Mouse (Mus musculus) myocyte (in vitro differentiated cells): ENCODE data around the gene Nlrp3. TPM values are rescaled to one million over a fixed set of nuclear protein-coding genes. Genes with fewer than 3 reads are reported as not detected.

ENCODE experiments used
- H3K27me3 ChIP-seq: one replicate; pipeline ENCODE4 v1.6.1; 2011; ENCODE audit not compliant: control insufficient read depth, insufficient read depth, insufficient read length
- H3K36me3 ChIP-seq: one replicate; pipeline ENCODE4 v1.6.1; 2011; ENCODE audit not compliant: control insufficient read depth, insufficient read depth
- H3K4me2 ChIP-seq: one replicate; pipeline ENCODE4 v1.6.1; 2011; ENCODE audit warnings: low read depth, control low read depth
- H3K4me3 ChIP-seq: one replicate; pipeline ENCODE4 v1.5.1; 2011; ENCODE audit warnings: mild to moderate bottlenecking, control low read depth, moderate library complexity
- H3K79me2 ChIP-seq: one replicate; pipeline ENCODE4 v1.6.1; 2011; ENCODE audit not compliant: control insufficient read depth, insufficient read depth
- H3ac ChIP-seq: one replicate; pipeline ENCODE4 v1.6.1; 2011; ENCODE audit not compliant: control insufficient read depth, insufficient read length
- CEBPB ChIP-seq: IDR thresholded peaks from 2 replicates; pipeline ENCODE4 v1.6.1; 2011; ENCODE audit warnings: mild to moderate bottlenecking, moderate library complexity; ENCODE audit not compliant: poor library complexity, insufficient read depth, severe bottlenecking
- E2F4 ChIP-seq: IDR thresholded peaks from one replicate; pipeline ENCODE4 v1.6.1; 2011; ENCODE audit warnings: mild to moderate bottlenecking, control low read depth, moderate library complexity; ENCODE audit not compliant: insufficient read depth
- MAX ChIP-seq: IDR thresholded peaks from one replicate; pipeline ENCODE4 v1.6.1; 2011; ENCODE audit warnings: low read depth, mild to moderate bottlenecking, control low read depth
- MYOD1 ChIP-seq, 3 experiments: IDR thresholded peaks; one replicate each; pipeline ENCODE4 v1.6.1; 2011; ENCODE audit warnings: control low read depth in 2 of 3, low read depth in 2 of 3, mild to moderate bottlenecking in 2 of 3, moderate library complexity in 1 of 3; ENCODE audit not compliant: insufficient read length in 2 of 3, control insufficient read depth in 1 of 3
- MYOG ChIP-seq, 3 experiments: IDR thresholded peaks; one replicate each; pipeline ENCODE4 v1.6.1; 2011; ENCODE audit warnings: control low read depth in 2 of 3, low read depth in 2 of 3, mild to moderate bottlenecking in 2 of 3; ENCODE audit not compliant: insufficient read length in 2 of 3, control insufficient read depth in 1 of 3, insufficient read depth in 1 of 3
- POLR2A ChIP-seq: IDR thresholded peaks from one replicate; pipeline ENCODE4 v1.6.1; 2011; ENCODE audit warnings: low read depth, mild to moderate bottlenecking, control low read depth, moderate library complexity; ENCODE audit not compliant: insufficient read length
- POLR2AphosphoS2 ChIP-seq: IDR thresholded peaks from one replicate; pipeline ENCODE4 v1.6.1; 2011; ENCODE audit warnings: low read depth, control low read depth; ENCODE audit not compliant: insufficient read length
- REST ChIP-seq: IDR thresholded peaks from one replicate; pipeline ENCODE4 v1.6.1; 2011; ENCODE audit warnings: mild to moderate bottlenecking, control low read depth, moderate library complexity; ENCODE audit not compliant: insufficient read depth, insufficient read length
- SRF ChIP-seq: IDR thresholded peaks from one replicate; pipeline ENCODE4 v1.6.1; 2011; ENCODE audit warnings: low read depth; ENCODE audit not compliant: control insufficient read depth, insufficient read length
- TCF12 ChIP-seq: IDR thresholded peaks from one replicate; pipeline ENCODE4 v1.6.1; 2011; ENCODE audit warnings: mild to moderate bottlenecking, control low read depth; ENCODE audit not compliant: poor library complexity, insufficient read depth, severe bottlenecking
- TCF3 ChIP-seq: IDR thresholded peaks from one replicate; pipeline ENCODE4 v1.6.1; 2011; ENCODE audit warnings: low read depth, control low read depth; ENCODE audit not compliant: insufficient read length
- USF1 ChIP-seq: IDR thresholded peaks from one replicate; pipeline ENCODE4 v1.6.1; 2011; ENCODE audit warnings: low read depth, mild to moderate bottlenecking, control low read depth, moderate library complexity
- polyA plus RNA-seq: library from polyadenylated mRNA; unstranded; fragments of >200 nt; fragmentation: generic; extraction: Trizol; gene quantifications from one replicate; pipeline ENCODE4 v1.2.1, GENCODE M21; 2012; ENCODE audit warnings: missing spikeins

Gene Nlrp3
- polyA plus RNA-seq, 1 experiment, result 0.02 TPM

DNA sequence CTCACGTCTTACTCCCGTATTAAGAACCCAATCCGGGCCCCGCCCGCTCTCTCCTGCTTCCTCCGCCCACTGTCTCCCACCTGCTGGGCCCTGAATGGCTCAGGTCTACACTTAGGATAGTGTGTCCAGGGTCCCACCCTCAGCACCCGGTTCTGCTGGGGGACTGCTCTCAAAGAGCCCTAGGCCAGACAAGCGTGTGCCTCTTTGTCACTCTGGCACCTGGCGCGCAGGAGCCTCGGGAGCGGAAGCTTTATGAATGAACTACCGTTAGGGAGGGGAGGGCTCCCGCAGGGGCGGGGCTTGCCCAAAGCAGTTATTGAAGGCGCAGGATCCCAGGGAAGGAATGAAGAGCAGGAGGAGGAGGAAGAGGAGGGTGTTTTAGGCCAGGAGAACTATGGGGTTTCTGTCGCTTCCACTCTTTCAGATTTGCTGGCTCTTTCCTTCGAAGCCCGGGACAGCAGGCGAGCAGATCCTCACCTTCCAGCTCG, 36.0 kb upstream of the Nlrp3 start:
- H3K79me2 ChIP-seq, result peaks cover 24% of the 10 kb centered on the region
- no peaks in the 10 kb centered on the region for H3K27me3 ChIP-seq
- H3K4me3 ChIP-seq, result peak overlapping the region; percentile 92
- H3ac ChIP-seq, result peak overlapping the region; percentile 48
- H3K4me2 ChIP-seq, result peak overlapping the region; percentile 91
- peaks cover 10% of the 10 kb centered on the region for H3K36me3 ChIP-seq
- TF ChIP-seq POLR2A (no peak), USF1 (no peak), E2F4 (no peak), MYOG (IDR thresholded peaks at IDR 0.05; ENCODE audit: control insufficient read depth in 1 of 3, insufficient read depth in 1 of 3, insufficient read length in 2 of 3, low read depth in 2 of 3) (no peak)

DNA sequence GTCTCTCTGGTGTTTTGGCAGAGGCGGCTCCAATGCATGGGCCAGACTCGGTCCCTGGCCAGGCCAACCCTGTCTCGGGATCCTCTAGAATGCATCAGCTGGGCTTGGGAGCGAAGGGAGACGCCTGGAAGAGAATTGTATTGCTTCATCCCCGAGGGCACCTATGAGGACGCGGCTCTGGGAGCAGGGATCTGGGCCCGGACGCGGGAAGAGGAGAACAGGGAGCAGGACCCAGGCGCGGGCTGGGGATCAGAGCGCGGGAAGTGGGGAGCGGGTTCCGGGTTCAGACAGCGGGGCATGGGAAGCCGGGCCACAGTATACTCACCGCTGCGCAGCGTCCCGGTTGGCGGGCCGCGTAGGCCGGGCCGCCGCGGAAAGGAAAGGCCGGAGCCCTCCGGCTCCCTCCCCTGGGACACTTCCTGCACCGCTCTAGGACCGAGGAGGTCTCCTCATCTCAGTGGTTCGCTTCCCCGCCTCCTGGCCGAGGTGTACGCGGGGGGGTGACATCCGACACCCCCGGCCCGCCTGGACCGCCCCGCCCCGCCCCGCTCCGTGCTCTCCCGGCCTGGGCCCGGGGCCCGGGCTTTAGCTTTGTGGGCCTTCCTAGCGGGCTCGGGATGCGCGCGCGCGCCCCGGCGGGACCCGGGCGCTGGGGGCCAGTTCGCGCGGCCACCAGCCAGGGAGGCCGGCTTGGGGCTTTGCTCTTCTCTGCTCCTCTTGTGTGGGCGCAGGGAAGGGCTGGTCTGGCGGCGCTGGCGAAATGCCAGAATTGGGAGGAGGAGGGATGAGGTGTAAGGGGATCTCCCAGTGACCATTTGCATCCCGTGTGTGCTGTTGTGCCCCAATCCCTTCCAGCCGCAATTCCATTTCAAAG, 35.3 kb upstream of the Nlrp3 start:
- no peak for TF ChIP-seq MYOG (IDR thresholded peaks at IDR 0.05; ENCODE audit: control insufficient read depth in 1 of 3, insufficient read depth in 1 of 3, insufficient read length in 2 of 3, low read depth in 2 of 3)
- no peak for TF ChIP-seq REST
- peak; percentile 51 for TF ChIP-seq POLR2A
- no peak for TF ChIP-seq CEBPB
- peak; percentile 66 for TF ChIP-seq POLR2AphosphoS2
- TF ChIP-seq SRF, result no peak
- no peak for TF ChIP-seq USF1
- no peak for TF ChIP-seq TCF12
- TF ChIP-seq MAX, result no peak
- TF ChIP-seq E2F4, result no peak
- no peak for TF ChIP-seq TCF3
- TF ChIP-seq MYOD1 (IDR thresholded peaks at IDR 0.05; ENCODE audit: control insufficient read depth in 1 of 3, insufficient read length in 2 of 3, low read depth in 2 of 3), result no peak
- Histone ChIP-seq H3K4me2 (peak overlapping the region; percentile 91), H3K79me2 (peaks cover 24% of the 10 kb centered on the region), H3K4me3 (peak overlapping the region; percentile 92), H3ac (peak overlapping the region; percentile 48), H3K36me3 (peaks cover 5% of the 10 kb centered on the region), H3K27me3 (no peaks in the 10 kb centered on the region)

DNA sequence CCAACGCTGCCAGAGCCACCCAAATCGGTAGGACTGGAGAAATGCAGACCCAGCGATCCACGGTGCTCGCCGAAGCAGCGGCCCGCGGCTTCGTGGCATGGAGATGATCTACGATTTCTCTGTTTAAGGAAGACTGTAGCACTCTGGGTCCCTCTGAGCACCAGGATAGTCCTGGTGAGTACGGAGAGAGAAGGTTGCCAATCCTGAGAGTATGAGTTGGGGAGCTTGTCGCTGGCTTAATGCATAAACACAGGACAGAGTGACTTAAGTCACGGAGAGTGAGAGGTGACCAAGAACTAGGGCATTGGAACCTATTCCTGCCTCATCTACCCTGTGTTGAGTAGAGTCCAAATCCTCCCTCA, 34.7 kb upstream of the Nlrp3 start:
- TF ChIP-seq USF1 (no peak), MYOG (IDR thresholded peaks at IDR 0.05; ENCODE audit: control insufficient read depth in 1 of 3, insufficient read depth in 1 of 3, insufficient read length in 2 of 3, low read depth in 2 of 3) (no peak), POLR2AphosphoS2 (no peak), SRF (no peak), MYOD1 (IDR thresholded peaks at IDR 0.05; ENCODE audit: control insufficient read depth in 1 of 3, insufficient read length in 2 of 3, low read depth in 2 of 3) (no peak), POLR2A (no peak), MAX (no peak), REST (no peak), E2F4 (no peak), TCF12 (no peak), TCF3 (no peak), CEBPB (no peak)
- H3K79me2 ChIP-seq, result peaks cover 21% of the 10 kb centered on the region
- peak overlapping the region; percentile 92 for H3K4me3 ChIP-seq
- peaks cover 5% of the 10 kb centered on the region for H3K36me3 ChIP-seq
- peak overlapping the region; percentile 91 for H3K4me2 ChIP-seq
- no peaks in the 10 kb centered on the region for H3K27me3 ChIP-seq
- H3ac ChIP-seq, result peak overlapping the region; percentile 48

DNA sequence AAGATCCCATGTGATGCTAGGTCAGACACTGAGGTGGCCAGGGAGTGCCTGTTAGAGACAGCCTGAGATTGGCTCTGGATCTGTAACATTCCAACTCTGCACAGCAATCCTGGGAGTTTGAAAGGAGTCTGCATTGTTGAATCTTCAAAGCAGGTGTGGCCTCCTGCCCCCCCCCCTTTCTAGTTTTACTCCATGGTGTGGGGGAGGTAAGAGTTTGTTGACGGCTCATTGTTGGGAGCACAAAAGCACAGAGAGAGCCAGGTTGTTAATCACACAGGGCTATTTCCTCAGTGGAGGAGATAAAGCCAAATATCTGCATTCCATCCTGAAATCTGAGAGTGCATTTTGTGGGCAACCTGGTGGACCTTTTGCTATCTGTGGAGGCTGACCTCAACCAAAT, 29.8 kb upstream of the Nlrp3 start:
- Histone ChIP-seq H3ac (no peak overlapping the region), H3K36me3 (no peaks in the 10 kb centered on the region), H3K27me3 (no peaks in the 10 kb centered on the region), H3K79me2 (no peaks in the 10 kb centered on the region), H3K4me3 (no peak overlapping the region), H3K4me2 (no peak overlapping the region)
- TF ChIP-seq POLR2A (no peak), MAX (no peak), USF1 (no peak), REST (no peak), MYOD1 (IDR thresholded peaks at IDR 0.05; ENCODE audit: control insufficient read depth in 1 of 3, insufficient read length in 2 of 3, low read depth in 2 of 3) (no peak), SRF (no peak), MYOG (IDR thresholded peaks at IDR 0.05; ENCODE audit: control insufficient read depth in 1 of 3, insufficient read depth in 1 of 3, insufficient read length in 2 of 3, low read depth in 2 of 3) (no peak), TCF3 (no peak), E2F4 (no peak), TCF12 (no peak), POLR2AphosphoS2 (no peak), CEBPB (no peak)

DNA sequence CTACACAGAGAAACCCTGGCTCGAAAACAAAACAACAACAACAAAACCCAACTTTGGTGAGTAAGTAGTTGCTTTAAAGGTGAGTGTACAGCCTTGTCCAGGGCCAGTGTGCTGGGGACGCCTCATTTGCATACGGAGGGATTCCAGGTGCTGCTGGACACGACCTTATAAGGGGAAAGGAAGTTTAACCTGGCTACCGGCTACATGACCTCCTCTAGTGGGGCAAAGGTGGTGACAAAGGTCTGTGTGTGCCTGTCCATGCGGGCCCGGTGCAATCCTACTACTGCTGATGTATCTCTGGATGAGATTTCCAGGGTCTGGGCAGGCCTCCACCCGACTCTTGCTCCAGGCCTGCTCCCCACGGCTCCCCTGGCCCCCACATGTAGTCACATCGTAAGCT, 28.6 kb upstream of the Nlrp3 start:
- no peak overlapping the region for H3K4me3 ChIP-seq
- H3K79me2 ChIP-seq, result no peaks in the 10 kb centered on the region
- H3K4me2 ChIP-seq, result no peak overlapping the region
- H3K36me3 ChIP-seq, result no peaks in the 10 kb centered on the region
- H3ac ChIP-seq, result no peak overlapping the region
- TF ChIP-seq TCF3 (no peak), POLR2A (no peak), CEBPB (no peak), MYOD1 (IDR thresholded peaks at IDR 0.05; ENCODE audit: control insufficient read depth in 1 of 3, insufficient read length in 2 of 3, low read depth in 2 of 3) (no peak), MYOG (IDR thresholded peaks at IDR 0.05; ENCODE audit: control insufficient read depth in 1 of 3, insufficient read depth in 1 of 3, insufficient read length in 2 of 3, low read depth in 2 of 3) (no peak), USF1 (no peak), TCF12 (no peak), E2F4 (no peak), MAX (no peak), SRF (no peak), REST (no peak), POLR2AphosphoS2 (no peak)
- no peaks in the 10 kb centered on the region for H3K27me3 ChIP-seq
